Mouse (Mus musculus) urinary bladder, postnatal 0 days (tissue): ENCODE results near the gene Ccdc81. TPM values are rescaled to one million over a fixed set of nuclear protein-coding genes. Genes with fewer than 3 reads are reported as not detected.

Experiments
- polyA plus RNA-seq: library from polyadenylated mRNA; unstranded; fragments of >200 nt; fragmentation: Nextera tagmentation; extraction: Ambion mirVana; gene quantifications from 2 replicates; pipeline ENCODE4 v1.2.1, GENCODE M21; 2015

Gene Ccdc81
- not detected in 2 replicates for polyA plus RNA-seq

GRCm38 (mm10) chr7:89903442-89904343, at the start of gene Ccdc81:
Gene Ccdc81 (minus strand): TSS chr7:89903629.

DNA sequence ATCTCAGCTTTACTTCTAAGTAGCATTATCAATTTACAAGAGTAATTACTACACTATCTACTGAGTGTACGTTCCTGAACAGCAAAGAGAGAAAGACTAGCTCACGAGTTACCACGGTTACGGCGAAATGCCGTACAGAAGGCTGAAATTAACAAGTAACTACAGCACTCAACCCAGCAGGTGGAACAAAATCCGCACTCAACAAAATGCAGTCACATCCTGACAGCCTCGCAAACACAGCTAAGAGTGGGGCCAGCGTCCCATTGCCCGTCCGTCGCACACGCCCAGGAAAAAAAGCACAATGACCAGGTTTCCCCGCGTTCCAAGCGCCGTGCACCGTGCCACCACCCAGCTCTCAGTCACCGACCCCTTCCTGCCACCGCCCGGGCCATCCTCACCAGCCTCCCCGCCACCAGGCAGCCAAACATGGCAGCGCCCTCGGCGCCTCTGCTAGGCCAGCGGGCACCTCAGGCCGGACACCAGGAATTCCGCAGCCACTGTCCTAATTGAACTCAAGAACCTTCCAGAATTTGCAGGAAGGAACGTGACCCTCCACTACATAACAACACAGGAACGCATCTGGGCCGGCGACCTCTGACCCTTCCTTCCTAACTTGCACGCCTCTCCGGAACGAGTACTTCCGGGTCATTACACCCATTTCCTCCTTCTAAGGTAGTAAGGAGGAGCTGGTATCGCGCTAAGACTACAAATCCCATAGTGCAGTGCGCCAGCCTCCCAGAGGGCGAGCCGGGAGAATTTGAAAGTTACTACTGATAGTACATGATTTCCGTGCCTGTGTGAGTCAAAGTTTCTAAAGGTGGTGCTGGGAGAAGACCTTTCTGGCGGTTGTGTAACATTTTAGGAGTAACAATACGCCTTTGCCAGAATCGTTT, 37.4 kb upstream of the Ccdc81 start, which contains the start of gene Hikeshi:
Gene Hikeshi (minus strand): TSS at position 634 of the 893 bp plus-strand sequence.

Other genes starting within 250 kb of the Ccdc81 start
- 107 and 127 TPM in 2 replicates for gene Hikeshi, start 37.6 kb upstream of the Ccdc81 start, polyA plus RNA-seq
- 34.7 and 42.9 TPM in 2 replicates for gene Eed, start 77.4 kb upstream of the Ccdc81 start, polyA plus RNA-seq
- gene Picalm, start 226.6 kb upstream of the Ccdc81 start, polyA plus RNA-seq, result 54.2 and 73.3 TPM in 2 replicates